Mouse (Mus musculus): Measurements from ENCODE around the gene Rapgef3.

- TF ChIP-seq POLR2A (IDR thresholded peaks at IDR 0.05; ENCODE audit: low read depth, low read length) (no peak), MEF2A (IDR thresholded peaks at IDR 0.05; ENCODE audit: borderline replicate concordance, low read depth, low read length) (no peak), KAT2A (IDR thresholded peaks at IDR 0.05; ENCODE audit: insufficient replicate concordance, low read length) (no peak), CTCF (conservative IDR thresholded peaks at IDR 0.05 in 1 of 2, IDR thresholded peaks at IDR 0.05 in 1 of 2; ENCODE audit: low read depth in 2 of 2, low read length in 2 of 2) (no peak), ZC3H11A (IDR thresholded peaks at IDR 0.05; ENCODE audit: low read depth, low read length) (no peak), EP300 (IDR thresholded peaks at IDR 0.05; ENCODE audit: low read length) (no peak), TCF12 (IDR thresholded peaks at IDR 0.05; ENCODE audit: low read depth, low read length) (no peak), MAFK (IDR thresholded peaks at IDR 0.05; ENCODE audit: insufficient replicate concordance, low read length) (no peak), USF2 (conservative IDR thresholded peaks at IDR 0.05; ENCODE audit: low read depth, low read length) (no peak), HCFC1 (IDR thresholded peaks at IDR 0.05; ENCODE audit: low read depth, low read length) (no peak), POLR2AphosphoS2 (IDR thresholded peaks at IDR 0.05; ENCODE audit: low read depth, low read length) (no peak), MAZ (IDR thresholded peaks at IDR 0.05; ENCODE audit: low read depth, low read length) (no peak), ZMIZ1 (IDR thresholded peaks at IDR 0.05; ENCODE audit: low read depth, low read length) (0 out of 2 replicates have a peak, but pooled peaks have one; percentile 47), MYC (IDR thresholded peaks at IDR 0.05; ENCODE audit: low read depth, low read length) (no peak)
Measured at GRCm38 (mm10) chr15:97791126-97791700, 23.4 kb upstream of the Rapgef3 start.
